Mouse (Mus musculus) heart, adult 8-10 months (tissue): ENCODE measurements around the gene Adpgk. TPM values are rescaled to one million over a fixed set of nuclear protein-coding genes. Genes with fewer than 3 reads are reported as not detected.

Experiments
- DNase-seq: peaks from one replicate; pipeline ENCODE4 v3.0.0; 2022; ENCODE audit warnings: low spot score
- total RNA-seq, 4 experiments: library from RNA; stranded (reverse); gene quantifications; 2 replicates each; pipeline ENCODE4 v1.2.4; 2022

Gene Adpgk
- 1 to 10 TPM; 6.8 to 7.8 (median 7.5) TPM for total RNA-seq

DNA sequence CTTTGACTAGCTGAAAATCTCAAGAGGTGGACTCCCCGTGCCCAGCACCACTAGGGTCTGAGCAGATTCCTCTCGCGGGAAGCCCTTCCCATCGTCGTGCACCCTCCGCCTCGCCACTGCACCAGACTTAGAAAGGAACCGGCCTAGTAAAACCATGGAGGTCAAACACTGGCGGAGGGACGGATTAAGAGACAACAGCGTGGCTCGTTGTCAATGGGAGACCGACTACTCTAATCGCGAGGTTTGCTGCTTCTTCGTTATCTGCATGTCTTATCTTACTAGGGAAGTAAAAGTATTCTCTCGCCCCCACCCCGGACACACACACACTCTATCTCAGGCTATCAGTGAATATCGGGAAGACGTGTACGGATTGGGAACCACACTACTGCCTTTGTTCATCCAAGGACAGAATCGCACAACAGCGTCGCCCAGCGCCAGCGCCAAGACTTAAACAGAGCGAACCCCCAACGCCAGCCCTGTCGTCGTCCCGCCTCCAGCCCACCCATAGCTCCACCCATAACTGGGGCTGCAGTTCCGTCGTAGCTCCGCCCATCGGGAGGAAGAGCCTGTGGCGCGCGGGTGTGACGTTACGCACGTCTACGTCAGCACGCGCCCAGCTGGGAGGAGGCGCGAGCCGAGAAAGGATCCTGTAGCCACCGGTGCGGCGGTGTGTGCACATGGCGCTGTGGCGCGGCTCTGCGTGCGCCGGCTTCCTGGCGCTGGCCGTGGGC is at the start of gene Adpgk:
TSS of gene Adpgk (plus strand) at position 602 of the 731 bp plus-strand sequence.
- peak; percentile 97 for DNase-seq

- no peak for DNase-seq
These were observed 46.2 kb upstream of the Adpgk start for GRCm38 (mm10) chr9:59245181-59245580.

- DNase-seq = no peak
These were observed 44.8 kb upstream of the Adpgk start for GRCm38 (mm10) chr9:59246456-59247029.

- DNase-seq = no peak
These were observed 42.0 kb upstream of the Adpgk start for GRCm38 (mm10) chr9:59249359-59249758.

- no peak for DNase-seq
These were observed 41.1 kb upstream of the Adpgk start for GRCm38 (mm10) chr9:59250272-59250671.

DNA sequence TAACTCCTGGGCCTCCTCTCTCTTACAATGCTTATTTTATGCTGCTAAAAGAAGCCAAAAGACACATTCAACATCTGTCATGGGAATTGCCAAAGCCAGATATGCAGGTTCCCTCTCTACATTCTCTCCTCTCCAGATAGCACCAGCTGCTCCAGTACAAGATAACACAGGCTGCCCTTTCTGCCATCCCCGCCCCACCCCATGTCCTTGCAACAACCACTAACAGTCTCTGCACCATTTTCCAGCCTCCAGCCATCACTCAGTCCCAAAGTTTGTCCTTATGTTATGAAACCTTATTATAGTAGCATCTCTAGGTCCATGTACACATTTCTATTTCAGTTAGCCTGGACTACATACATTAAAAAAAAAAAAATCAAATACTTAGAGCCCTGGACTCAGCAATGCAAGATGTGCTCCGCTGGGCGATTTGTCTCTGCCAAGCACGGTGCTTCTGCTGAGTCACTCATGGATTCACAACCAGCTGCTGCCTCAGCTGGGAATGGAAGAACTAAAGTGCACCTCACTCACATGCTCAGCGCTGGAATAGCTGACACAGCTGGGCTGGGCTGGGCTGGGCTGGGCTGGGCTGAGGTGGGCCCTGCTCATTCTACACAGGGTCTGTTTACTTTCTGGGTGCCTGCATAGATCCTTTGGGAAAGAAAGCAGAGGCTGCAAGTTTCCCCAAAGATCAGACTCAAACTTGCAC is 36.5 kb upstream of the Adpgk start:
- DNase-seq = peak; percentile 10

DNA sequence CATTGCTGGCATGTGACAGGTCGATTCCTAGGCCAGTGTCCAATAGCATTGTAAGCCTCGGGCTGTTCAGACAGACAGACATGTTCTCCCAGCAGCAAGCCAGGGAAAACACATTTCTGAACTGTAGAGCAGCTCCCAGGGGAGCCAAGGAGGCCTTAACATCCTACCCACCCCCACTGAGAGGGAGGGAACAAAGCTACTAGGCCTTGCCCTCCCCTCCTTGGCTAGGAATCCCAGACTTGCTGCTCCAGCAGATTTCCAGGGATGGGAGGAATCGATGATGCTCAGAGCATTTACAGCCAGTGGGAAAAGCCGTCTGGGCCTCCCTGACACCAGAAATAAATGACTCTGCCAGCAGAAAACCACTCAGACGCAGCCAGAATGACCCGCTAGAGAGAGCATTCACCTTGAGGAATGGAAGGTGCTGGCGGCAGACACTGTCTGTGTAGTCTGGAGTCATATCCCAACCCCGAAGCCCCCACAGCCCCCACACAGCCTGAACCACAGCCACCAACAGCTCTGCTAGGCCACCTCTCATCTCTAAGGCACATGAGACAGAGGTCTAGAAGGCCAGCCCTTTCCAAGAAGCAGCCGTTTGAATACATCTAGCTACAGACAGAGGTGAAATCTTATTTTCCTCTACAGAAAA is 31.4 kb upstream of the Adpgk start:
- no peak for DNase-seq

- DNase-seq = no peak
These were observed 25.0 kb upstream of the Adpgk start for GRCm38 (mm10) chr9:59266332-59266731.

DNA sequence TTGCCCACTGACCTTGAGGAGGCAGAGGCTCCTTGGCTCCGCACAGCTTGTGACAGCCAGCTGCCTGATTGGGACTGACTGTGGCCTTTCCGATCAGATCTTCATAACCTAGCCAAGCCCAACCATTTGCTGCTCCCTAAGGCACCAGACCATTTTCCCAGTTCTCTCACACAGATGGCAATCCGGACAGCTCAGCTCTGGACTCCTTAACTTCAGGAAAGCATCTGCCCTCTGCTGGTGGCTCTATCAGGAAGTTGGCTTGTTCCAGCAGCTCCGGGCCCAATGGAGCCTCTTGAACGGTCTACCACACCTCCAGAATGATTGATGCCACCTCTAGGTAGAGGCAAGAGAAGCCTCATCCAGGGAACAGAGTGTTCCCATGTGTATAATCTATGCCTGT is 21.6 kb upstream of the Adpgk start:
- DNase-seq = peak; percentile 38

DNA sequence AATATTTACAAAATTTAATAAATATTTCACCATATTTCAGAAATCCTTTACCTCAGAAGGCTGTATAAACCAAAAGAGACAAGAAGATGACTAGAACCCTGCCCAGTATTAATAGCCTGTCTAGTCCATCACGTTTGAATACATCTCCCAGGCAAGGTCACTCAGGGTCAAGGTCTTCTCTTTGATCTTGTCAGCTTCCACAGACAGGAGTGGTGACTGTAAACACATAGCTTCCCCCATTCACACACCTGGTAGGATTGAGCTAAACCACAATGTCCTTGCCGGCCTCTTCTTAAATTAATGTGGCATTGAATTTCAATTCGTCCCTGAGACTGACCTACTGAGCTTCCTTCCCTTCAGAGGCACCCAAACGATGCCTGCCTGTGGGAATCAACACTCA is 20.3 kb upstream of the Adpgk start:
- DNase-seq = no peak

DNA sequence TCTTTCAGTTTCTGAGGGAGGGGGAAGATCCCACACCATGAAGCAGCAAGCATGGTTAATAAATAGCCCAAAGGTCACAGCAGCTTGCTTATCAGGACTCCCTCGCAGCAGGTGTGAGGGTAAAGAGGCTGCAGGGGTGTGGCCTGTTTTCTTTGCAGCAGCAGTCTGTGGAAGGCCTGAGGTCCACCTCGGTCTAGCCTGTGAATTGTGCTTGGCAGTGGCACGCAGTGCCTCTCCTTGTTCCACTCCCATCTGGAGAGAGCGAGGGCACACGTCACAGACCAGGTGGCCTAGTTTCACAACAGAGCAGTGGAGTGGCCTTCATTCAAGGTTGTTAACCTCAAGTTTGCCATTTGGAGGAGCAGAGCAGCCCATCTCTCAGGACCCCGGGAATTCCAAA is 19.6 kb upstream of the Adpgk start:
- no peak for DNase-seq

DNA sequence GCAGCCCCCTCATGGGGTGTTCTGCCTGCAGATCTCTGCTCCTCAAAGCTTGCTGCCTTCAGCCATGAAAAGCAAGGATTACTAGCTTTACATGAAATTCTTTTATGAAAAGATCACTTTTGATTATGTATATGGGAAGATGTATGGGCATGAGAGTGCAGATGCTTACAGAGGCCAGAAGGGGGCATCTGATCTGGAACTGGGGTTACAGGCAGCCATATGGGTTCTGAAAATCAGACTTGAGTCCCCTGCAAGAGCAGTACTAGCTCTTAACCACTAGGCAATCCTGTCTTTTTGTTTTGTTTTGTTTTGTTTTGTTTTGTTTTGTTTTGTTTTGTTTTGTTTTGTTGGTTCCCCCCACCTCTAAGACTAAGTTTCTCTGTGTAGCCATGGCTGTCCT is 18.2 kb upstream of the Adpgk start:
- no peak for DNase-seq

DNA sequence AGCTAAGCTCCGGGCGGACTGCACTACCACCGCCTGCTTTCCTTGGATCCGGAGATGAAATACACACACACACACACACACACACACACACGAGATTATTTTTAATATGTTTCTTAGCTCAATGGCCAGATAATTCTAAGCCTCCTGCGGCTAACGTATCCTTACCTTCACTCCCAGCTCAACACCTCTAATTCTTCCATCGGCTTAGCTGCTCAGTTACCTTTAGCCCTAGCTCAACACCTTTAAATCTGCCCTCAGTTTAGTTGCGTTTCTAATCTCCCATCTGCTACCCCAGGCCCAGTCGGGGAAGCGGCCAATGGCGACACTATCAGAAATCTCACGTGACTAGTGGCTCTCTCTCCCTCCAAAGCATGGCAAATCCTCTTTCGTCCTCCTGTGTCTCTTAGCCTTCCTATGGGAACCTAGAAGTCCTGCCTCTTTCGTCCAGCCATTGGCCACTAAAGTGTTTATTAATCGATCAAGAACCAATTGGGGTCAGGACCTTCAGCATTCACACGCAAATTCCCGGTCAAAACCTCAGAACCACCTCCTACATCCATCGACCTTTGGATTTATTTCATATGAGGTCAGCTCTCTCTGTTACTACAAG is 16.4 kb upstream of the Adpgk start:
- no peak for DNase-seq

DNA sequence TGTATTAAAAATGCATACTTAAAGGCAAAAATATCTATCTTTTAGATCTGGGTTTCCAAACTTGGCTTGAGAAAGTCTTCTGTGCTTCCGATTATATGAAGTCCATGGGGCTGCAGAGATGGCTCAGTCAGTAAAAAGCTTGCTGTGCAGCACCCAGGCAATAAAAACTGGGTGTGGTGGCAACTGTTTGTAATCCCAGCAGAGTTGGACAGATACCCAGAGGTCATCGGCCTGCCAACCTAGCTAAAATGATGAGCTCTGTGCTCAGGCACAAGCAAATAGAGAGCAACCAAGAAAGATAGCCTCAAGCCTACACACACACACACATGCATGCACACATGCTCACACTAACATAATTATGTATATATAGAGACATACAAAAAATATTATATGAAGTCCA is 13.2 kb upstream of the Adpgk start:
- DNase-seq = no peak

DNA sequence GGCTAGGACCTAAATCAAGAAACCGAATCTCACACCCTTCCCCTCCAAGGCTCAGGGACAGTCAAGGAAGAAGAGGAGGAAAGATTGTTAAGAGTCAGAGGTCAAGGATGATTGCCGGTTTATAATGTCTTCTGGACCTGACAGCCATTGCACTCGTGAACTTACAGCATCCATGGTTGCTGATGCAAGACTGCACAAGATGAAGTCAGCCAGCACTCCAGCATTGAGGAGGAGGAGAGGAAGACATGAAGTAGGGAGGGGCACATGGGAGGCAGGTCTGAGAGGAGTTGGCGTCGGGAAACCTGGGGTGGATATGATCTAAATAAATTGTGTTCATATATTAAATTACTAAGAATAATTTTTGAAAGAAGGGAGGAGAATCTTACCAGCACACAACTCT is 12.7 kb upstream of the Adpgk start:
- DNase-seq = no peak

DNA sequence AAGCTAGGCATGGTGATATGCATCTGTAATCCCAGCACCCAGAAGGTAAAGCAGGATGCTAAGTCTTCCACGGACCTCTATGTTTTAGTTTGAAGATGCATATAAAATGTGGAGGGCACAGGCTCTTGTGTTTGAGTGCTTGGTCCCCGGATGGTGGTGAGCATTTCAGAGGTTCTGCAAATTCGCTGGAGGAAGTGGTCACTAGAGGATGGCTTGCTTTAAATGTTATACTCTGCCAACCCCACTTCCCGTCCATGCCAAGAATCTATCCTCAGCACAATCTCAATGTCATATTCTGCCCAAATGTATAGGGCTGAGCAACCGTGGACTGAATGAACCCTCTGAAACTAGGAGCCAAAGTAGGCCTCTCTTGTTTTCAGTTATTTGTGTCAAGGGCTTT is 10.5 kb upstream of the Adpgk start:
- DNase-seq = no peak

DNA sequence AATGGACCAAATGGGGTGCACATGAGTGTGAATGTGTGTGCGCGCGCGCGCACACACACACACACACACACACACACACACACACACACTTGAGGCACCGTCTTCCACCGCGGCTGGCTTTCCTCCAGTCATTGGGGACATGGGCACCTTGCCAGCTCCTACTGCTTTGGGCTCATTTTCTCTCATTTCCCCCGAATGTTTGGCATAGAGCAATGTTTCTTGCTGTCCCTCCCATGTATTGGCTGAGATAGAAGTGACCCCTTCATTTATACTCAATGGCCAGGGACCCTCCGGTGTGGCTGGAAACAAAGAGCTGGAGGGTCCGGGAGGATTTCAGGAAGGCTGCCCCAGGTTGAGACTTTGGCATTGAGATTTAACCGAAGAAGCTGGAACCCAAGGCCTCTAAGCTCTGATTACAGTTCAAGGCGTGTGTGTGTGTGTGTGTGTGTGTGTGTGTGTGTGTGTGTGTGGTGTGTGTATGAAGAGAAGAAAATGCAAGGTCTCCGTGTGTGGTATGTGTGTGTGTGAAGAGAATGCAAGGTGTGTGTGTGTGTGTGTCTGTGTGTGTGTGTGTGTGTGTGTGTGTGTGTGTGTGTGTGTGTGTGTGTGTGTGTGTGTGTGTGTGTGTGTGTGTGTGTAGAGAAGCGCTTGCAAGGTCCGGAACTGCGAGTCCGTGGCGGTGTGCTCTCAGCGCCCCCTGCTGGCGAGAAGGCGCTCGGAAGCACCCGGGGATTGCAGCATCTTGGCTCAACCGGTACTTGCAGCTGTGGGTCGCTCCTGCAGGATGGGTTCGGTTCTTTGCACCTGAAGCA is 9.3 kb upstream of the Adpgk start:
- peak; percentile 53 for DNase-seq

DNA sequence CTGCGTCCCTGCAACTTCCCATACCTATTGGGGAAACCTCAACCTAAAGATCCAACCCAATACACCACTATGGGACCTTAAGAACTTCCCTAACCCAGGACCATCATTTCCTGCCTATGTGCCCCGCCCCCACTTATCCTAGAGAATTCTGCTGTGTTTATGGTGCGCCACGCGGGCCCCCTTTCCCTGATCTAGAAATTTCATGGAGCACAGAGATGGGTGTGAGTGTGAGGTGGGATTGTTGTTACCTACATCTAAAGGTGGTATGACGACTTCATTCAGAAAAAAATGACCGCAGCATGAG is 8.7 kb upstream of the Adpgk start:
- DNase-seq = no peak

- DNase-seq = no peak
These were observed 5.7 kb upstream of the Adpgk start for GRCm38 (mm10) chr9:59285614-59286013.

GRCm38 (mm10) chr9:59288058-59288457 is 3.3 kb upstream of the Adpgk start:
- DNase-seq = no peak

- no peak for DNase-seq
These were observed 2.5 kb upstream of the Adpgk start for GRCm38 (mm10) chr9:59288685-59289410.
